Mouse (Mus musculus) kidney, adult 2 months (tissue): ENCODE measurements around the gene Cnot6. TPM values are rescaled to one million over a fixed set of nuclear protein-coding genes. Genes with fewer than 3 reads are reported as not detected.

Experiments
- DNase-seq: peaks from one replicate; pipeline ENCODE4 v3.0.0; 2021
- H3K27ac ChIP-seq: fragments of 200-500 bp; 2 replicates; pipeline ENCODE4 v1.5.1; 2012; ENCODE audit warnings: low read depth, low read length, control low read depth, inconsistent platforms; ENCODE audit not compliant: insufficient read depth
- H3K27me3 ChIP-seq: fragments of 200-500 bp; replicated peaks from 2 replicates; pipeline ENCODE4 v1.6.1; 2012; ENCODE audit warnings: mild to moderate bottlenecking, moderate library complexity, low read length, inconsistent platforms; ENCODE audit not compliant: control insufficient read depth, insufficient read depth
- H3K36me3 ChIP-seq: fragments of 200-500 bp; 2 replicates; pipeline ENCODE4 v1.6.1; 2012; ENCODE audit warnings: mild to moderate bottlenecking, moderate library complexity, low read length, inconsistent platforms; ENCODE audit not compliant: control insufficient read depth, insufficient read depth
- H3K4me1 ChIP-seq: fragments of 200-500 bp; 2 replicates; pipeline ENCODE4 v1.6.1; 2011; ENCODE audit warnings: low read length; ENCODE audit not compliant: control insufficient read depth, insufficient read depth
- H3K4me3 ChIP-seq: fragments of 200-500 bp; 2 replicates; pipeline ENCODE4 v1.5.1; 2011; ENCODE audit warnings: mild to moderate bottlenecking, low read depth, low read length, control low read depth; ENCODE audit not compliant: insufficient read depth
- CTCF ChIP-seq: fragments of 200-500 bp; conservative IDR thresholded peaks from 2 replicates; pipeline ENCODE4 v1.5.1; 2011; ENCODE audit warnings: low read depth, mild to moderate bottlenecking, control low read depth, low read length, moderate library complexity, mixed read lengths; ENCODE audit not compliant: insufficient read depth, insufficient read length
- POLR2A ChIP-seq: fragments of 200-500 bp; IDR thresholded peaks from one replicate; pipeline ENCODE4 v1.6.1; 2011; ENCODE audit warnings: low read depth, low read length, control low read depth
- WGBS: fragments of 180-500 bp; shearing (Covaris S2); methylation state at CpG from one replicate; pipeline ENCODE4 v1.1.7; 2018; 5-methylcytosine and 5-hydroxymethylcytosine counted together
- polyA plus RNA-seq: library from polyadenylated mRNA; depleted of rRNA; stranded (reverse); fragments of >200 nt; gene quantifications from 2 replicates; pipeline ENCODE4 v1.2.3, GENCODE M21; 2012

The Cnot6 gene
- polyA plus RNA-seq, 1 experiment, result 14.1 TPM

DNA sequence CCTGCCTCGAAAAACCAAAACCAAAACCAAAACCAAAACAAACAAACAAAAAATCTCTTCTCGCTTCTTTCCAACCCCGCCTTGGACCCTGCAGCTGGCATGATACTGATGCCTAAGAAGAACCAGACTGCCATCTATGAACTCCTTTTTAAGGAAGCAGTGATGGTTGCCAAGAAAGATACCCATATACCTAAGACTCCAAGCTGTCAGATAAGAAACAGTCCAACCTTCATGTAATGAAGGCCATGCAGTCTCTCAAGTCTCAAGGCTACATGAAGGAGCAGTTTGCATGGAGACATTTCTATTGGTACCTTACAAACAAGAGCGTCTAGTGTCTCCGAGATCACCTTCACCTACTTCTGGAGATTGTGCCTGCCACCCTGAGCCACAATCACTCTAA, 14.7 kb downstream of the Cnot6 start:
- Histone ChIP-seq H3K36me3 (peaks cover 2% of the 10 kb centered on the region), H3K4me3 (no peak overlapping the region), H3K4me1 (peaks cover 7% of the 10 kb centered on the region; the same call in 1 of the 2 replicates), H3K27ac (no peak overlapping the region; the same call in 1 of the 2 replicates), H3K27me3 (no peaks in the 10 kb centered on the region)
- 84% methylated on average over 5 of the region's 5 CpGs for WGBS
- TF ChIP-seq POLR2A (no peak), CTCF (no peak)
- DNase-seq, result no peak

GRCm38 (mm10) chr11:49696472-49696871, 16.1 kb downstream of the Cnot6 start:
- DNase-seq, result no peak
- 85% methylated on average over 2 of the region's 2 CpGs for WGBS
- Histone ChIP-seq H3K4me3 (no peak overlapping the region), H3K36me3 (no peaks in the 10 kb centered on the region), H3K4me1 (peaks cover 7% of the 10 kb centered on the region; the same call in 1 of the 2 replicates), H3K27ac (peak overlapping the region; percentile 17; the same call in 1 of the 2 replicates), H3K27me3 (no peaks in the 10 kb centered on the region)
- TF ChIP-seq POLR2A (no peak), CTCF (no peak)

GRCm38 (mm10) chr11:49695695-49696094, 16.8 kb downstream of the Cnot6 start:
- WGBS, result 55% methylated on average over 2 of the region's 2 CpGs
- DNase-seq, result peak; percentile 38
- Histone ChIP-seq H3K27me3 (no peaks in the 10 kb centered on the region), H3K27ac (peak overlapping the region; percentile 59; the same call in 1 of the 2 replicates), H3K4me1 (peaks cover 7% of the 10 kb centered on the region; the same call in 1 of the 2 replicates), H3K4me3 (no peak overlapping the region), H3K36me3 (no peaks in the 10 kb centered on the region)
- no peak for TF ChIP-seq POLR2A
- TF ChIP-seq CTCF, result no peak

DNA sequence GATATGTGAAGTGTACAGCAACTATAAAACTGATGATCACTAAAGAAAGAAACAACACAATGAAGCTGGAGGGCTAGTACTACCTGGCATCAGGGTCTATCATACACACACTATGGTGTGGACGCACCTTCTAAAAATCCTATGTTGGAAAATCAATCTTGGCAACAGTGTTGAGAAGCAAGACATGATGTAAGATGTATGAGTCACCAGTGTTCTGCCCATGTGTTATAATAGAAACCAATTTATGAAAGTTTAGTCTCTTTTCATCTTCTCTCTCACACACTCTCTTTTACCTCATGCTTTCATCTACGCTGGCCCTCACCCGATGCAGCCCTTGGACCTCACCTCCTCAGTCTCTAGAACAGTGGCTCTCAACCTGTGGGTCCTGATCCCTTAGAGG, 17.5 kb downstream of the Cnot6 start:
- Histone ChIP-seq H3K27ac (no peak overlapping the region; the same call in 1 of the 2 replicates), H3K27me3 (no peaks in the 10 kb centered on the region), H3K4me1 (peaks cover 7% of the 10 kb centered on the region; the same call in 1 of the 2 replicates), H3K36me3 (no peaks in the 10 kb centered on the region), H3K4me3 (no peak overlapping the region)
- TF ChIP-seq CTCF (no peak), POLR2A (no peak)
- DNase-seq, result no peak
- 83% methylated on average over 3 of the region's 3 CpGs for WGBS

DNA sequence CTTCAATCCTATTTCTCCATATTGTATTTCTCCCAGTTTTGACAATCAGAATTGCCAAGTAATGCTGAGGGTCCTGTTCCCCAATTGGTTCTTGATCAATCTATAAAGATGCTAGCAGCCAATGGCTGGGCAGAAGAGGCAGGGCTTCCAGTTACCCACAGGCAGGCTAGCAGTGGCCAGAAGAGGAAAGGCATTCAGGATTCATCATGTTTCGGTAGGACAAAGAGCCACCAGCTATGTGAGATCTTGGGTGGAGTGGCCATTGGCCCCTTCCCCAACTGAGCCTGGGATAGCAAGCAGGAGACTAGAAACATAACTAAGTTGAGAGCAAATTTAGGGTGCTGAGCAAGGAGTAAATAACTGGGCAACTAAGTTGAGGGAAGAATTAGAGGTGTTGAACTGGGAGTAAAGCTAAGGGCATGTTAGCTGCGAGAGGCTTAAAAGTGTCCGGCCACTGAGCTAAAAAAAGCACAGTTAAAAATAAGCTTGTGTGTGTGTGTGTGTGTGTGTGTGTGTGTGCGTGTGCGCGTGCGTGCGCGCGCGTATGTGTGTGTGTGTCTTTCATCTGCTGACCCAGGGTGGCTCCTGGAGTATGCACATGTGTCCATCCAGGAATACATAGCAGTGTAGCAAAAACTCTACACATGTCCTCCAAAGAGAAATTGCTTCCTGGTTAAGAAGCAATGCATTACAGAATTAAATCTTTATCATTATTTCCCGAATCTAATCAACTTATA, 28.1 kb downstream of the Cnot6 start:
- Histone ChIP-seq H3K27me3 (no peaks in the 10 kb centered on the region), H3K27ac (no peak overlapping the region), H3K4me3 (no peak overlapping the region), H3K4me1 (no peaks in the 10 kb centered on the region), H3K36me3 (peaks cover 11% of the 10 kb centered on the region)
- WGBS, result 95% methylated on average over 12 of the region's 12 CpGs
- no peak for DNase-seq
- no peak for TF ChIP-seq CTCF

DNA sequence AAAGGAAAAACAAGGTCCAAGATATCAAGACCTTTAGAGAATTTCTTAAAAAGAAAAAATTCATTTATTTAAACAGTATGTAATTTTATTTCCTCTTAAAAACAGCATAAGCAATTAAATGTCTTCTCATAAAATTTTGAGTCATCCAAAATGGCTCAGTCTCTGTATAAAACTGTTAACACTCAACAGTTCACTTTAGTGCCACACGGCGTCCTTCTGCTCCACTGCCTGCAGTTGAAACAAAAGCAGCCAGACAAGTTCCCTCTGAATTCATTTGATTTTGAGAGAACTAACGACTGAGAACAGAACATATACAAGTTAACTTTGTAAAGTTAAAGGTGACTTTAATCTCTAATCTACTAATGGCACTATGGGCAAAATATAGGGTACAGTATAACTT, 39.1 kb downstream of the Cnot6 start:
- WGBS, result 72% methylated on average over 3 of the region's 3 CpGs
- H3K4me3 ChIP-seq, result no peak overlapping the region
- TF ChIP-seq CTCF (no peak), POLR2A (no peak)
- no peaks in the 10 kb centered on the region for H3K4me1 ChIP-seq
- peaks cover 4% of the 10 kb centered on the region for H3K36me3 ChIP-seq
- H3K27ac ChIP-seq, result no peak overlapping the region
- no peaks in the 10 kb centered on the region for H3K27me3 ChIP-seq
- no peak for DNase-seq

DNA sequence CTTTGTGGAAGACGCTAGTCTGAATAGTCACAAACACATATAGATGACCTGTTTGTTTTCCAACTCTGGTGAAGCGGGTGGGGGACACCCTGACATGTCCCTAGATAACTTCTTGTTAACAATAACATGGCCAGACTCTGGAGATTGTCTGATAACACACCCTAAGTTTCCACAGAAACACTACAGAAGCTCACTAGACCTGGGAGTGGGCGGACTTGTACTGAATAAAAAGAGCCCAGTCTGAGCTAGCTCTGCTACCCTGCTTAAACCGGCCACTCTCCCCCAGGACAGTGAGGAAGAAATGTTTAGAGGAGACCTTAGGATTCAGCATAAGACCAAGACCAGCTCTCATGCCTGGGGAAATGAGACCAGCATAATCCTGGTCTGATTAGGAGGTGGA, 47.1 kb downstream of the Cnot6 start:
- TF ChIP-seq CTCF (no peak), POLR2A (no peak)
- 78% methylated on average over 4 of the region's 4 CpGs for WGBS

More for the DNA sequence above, 47.1 kb downstream of the Cnot6 start:
- peaks cover 2% of the 10 kb centered on the region; the same call in 1 of the 2 replicates for H3K36me3 ChIP-seq
- H3K4me1 ChIP-seq, result no peaks in the 10 kb centered on the region
- DNase-seq, result no peak
- H3K27ac ChIP-seq, result no peak overlapping the region
- H3K27me3 ChIP-seq, result no peaks in the 10 kb centered on the region
- no peak overlapping the region for H3K4me3 ChIP-seq
